Mouse (Mus musculus): ENCODE data around the gene Fbxo22. TPM values are rescaled to one million over a fixed set of nuclear protein-coding genes. Genes with fewer than 3 reads are reported as not detected.

The Fbxo22 gene
- polyA plus RNA-seq (2015; fragmentation: Nextera tagmentation; extraction: Ambion mirVana) = 58.7 and 66.0 TPM in 2 replicates

DNA sequence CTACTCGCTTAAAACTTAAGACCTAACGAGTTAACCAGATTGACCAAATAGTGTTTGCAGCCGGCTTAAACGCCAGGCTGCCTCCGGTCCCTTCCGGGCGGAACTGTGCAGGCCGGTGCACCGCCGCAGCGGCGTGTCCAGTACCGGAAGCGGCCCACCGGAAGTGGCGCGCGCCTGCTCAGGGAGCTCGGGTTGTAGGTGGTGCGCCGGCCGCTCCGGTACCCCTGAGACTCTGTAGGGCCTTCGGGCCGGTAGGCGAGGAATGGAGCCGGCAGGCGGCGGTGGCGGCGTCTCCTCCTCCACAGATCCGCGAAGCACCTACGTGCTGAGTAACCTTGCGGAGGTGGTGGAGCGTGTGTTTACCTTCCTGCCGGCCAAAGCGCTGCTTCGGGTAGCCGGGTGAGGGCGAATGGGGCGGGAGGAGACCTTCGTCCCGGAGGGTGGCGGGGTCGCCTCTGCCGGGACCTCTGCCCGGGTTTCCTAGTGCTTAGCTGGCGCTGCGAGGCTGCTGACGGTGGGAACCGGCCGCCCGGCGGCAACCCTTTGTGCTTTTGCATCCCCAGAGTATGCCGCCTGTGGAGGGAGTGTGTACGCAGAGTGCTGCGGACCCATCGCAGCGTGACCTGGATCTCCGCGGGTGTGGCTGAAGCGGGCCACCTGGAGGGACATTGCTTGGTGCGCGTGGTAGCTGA is at the start of gene Fbxo22:
TSS of gene Fbxo22 (plus strand) at position 136 of the 692 bp plus-strand sequence.
- peak within 1 kb of the TSS; percentile 85 for H3K27ac ChIP-seq
- peaks cover 24% of the 10 kb centered on the region for H3K4me1 ChIP-seq
- H3K9ac ChIP-seq = peak within 1 kb of the TSS; percentile 95
- no peaks in the 10 kb centered on the region for H3K9me3 ChIP-seq
- under 1% methylated on average over 65 of the region's 65 CpGs for WGBS
- no peaks in the 10 kb centered on the region for H3K27me3 ChIP-seq
- ATAC-seq (ENCODE audit: insufficient number of reproducible peaks, insufficient read depth, low FRiP score, low TSS enrichment, low read depth) = peak; percentile 96
- H3K4me2 ChIP-seq = peak within 1 kb of the TSS; percentile 83
- peaks cover 15% of the 10 kb centered on the region for H3K36me3 ChIP-seq
- peak within 1 kb of the TSS; percentile 88 for H3K4me3 ChIP-seq

GRCm38 (mm10) chr9:55170655-55171412 is 37.9 kb upstream of the Fbxo22 start:
- Histone ChIP-seq H3K9ac (no peak overlapping the region), H3K27me3 (no peaks in the 10 kb centered on the region), H3K4me2 (no peak overlapping the region), H3K4me1 (0 out of 2 replicates have a peak, but pooled peaks cover 3% of the 10 kb centered on the region), H3K4me3 (no peak overlapping the region), H3K9me3 (no peaks in the 10 kb centered on the region), H3K36me3 (peaks cover 13% of the 10 kb centered on the region), H3K27ac (no peak overlapping the region)
- WGBS = 87% methylated on average over 7 of the region's 7 CpGs
- ATAC-seq (ENCODE audit: insufficient number of reproducible peaks, insufficient read depth, low FRiP score, low TSS enrichment, low read depth) = no peak

DNA sequence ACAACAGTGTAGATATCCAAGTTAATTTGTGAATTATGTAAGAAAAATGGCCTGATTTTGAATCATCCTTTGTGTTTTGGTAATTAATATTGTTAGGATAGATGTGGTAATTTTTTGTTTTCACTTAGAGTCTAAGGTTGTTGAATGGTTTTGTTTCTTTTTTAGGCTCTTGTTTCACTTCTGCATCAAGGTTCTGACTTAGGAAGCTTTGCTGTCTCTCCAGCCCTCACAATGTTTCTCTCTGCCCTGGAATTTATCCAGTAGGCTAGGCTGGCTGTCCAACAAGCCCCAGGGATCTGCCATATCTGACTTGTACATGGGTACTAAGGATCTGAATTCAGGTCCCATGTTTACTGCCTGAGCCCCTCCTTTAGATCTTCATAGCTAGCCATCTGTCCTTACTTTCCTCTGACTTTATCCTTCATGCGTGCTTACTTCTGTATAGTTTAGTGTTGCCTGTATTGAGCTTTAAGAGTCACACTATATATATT is 36.5 kb upstream of the Fbxo22 start:
- no peak for ATAC-seq (ENCODE audit: insufficient number of reproducible peaks, insufficient read depth, low FRiP score, low TSS enrichment, low read depth)
- H3K36me3 ChIP-seq = peaks cover 13% of the 10 kb centered on the region
- no peaks in the 10 kb centered on the region for H3K9me3 ChIP-seq
- H3K4me1 ChIP-seq = 0 out of 2 replicates have a peak, but pooled peaks cover 3% of the 10 kb centered on the region
- H3K4me3 ChIP-seq = no peak overlapping the region
- no peak overlapping the region for H3K27ac ChIP-seq
- WGBS = 95% methylated on average over 1 of the region's 1 CpGs
- no peak overlapping the region for H3K9ac ChIP-seq
- H3K4me2 ChIP-seq = no peak overlapping the region
- no peaks in the 10 kb centered on the region for H3K27me3 ChIP-seq

DNA sequence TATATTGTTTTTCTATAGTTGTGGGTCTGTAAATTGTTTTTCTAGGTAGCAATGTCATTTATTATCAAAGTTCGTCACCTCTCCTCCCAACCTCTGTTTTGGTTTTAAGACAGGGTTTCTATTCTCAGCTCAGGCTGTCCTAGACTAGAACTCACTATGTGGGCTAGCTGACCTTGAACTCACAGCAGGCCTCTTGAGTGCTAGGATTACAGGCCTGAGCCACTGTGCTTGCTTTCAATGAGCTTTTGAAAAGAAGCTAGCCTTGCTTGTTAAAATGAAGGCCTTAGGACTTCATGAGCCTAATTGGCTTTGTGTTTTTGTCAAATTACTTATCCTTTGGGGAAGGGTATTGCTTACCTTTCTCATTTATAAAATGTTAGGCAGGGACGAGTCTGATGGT is 34.5 kb upstream of the Fbxo22 start:
- Histone ChIP-seq H3K27me3 (no peaks in the 10 kb centered on the region), H3K4me2 (no peak overlapping the region), H3K4me1 (0 out of 2 replicates have a peak, but pooled peaks cover 3% of the 10 kb centered on the region), H3K4me3 (no peak overlapping the region), H3K9ac (no peak overlapping the region), H3K27ac (no peak overlapping the region), H3K9me3 (no peaks in the 10 kb centered on the region), H3K36me3 (peaks cover 13% of the 10 kb centered on the region)
- ATAC-seq (ENCODE audit: insufficient number of reproducible peaks, insufficient read depth, low FRiP score, low TSS enrichment, low read depth) = no peak
- 78% methylated on average over 2 of the region's 2 CpGs for WGBS

DNA sequence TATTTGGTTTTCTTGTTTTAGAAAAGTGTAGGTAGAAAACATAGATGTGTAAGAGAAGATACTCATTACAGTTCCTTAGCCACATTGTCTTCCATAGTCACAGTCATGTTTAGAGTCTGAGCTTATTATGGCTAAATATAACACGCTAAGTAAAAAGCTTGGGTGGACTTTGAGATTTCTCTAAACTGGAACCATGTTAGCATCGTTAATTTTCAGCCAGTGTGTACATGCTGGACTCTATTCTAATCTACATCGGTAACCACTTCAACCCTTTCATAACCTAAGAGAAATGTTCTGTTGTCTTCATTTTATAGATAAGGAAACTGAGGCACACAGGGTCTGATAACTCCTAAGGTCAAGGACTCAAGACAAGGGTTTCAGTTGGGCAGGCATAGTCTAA is 12.8 kb upstream of the Fbxo22 start:
- Histone ChIP-seq H3K4me3 (no peak overlapping the region), H3K9ac (no peak overlapping the region), H3K4me1 (no peaks in the 10 kb centered on the region), H3K4me2 (no peak overlapping the region), H3K27ac (no peak overlapping the region), H3K36me3 (peaks cover 31% of the 10 kb centered on the region), H3K9me3 (no peaks in the 10 kb centered on the region), H3K27me3 (no peaks in the 10 kb centered on the region)
- WGBS = 93% methylated on average over 3 of the region's 3 CpGs
- ATAC-seq (ENCODE audit: insufficient number of reproducible peaks, insufficient read depth, low FRiP score, low TSS enrichment, low read depth) = no peak

GRCm38 (mm10) chr9:55198260-55198659 is 10.5 kb upstream of the Fbxo22 start:
- Histone ChIP-seq H3K27ac (no peak overlapping the region), H3K36me3 (peaks cover 40% of the 10 kb centered on the region), H3K9ac (no peak overlapping the region), H3K27me3 (no peaks in the 10 kb centered on the region), H3K4me2 (no peak overlapping the region), H3K4me3 (no peak overlapping the region), H3K4me1 (no peaks in the 10 kb centered on the region), H3K9me3 (no peaks in the 10 kb centered on the region)
- WGBS = 95% methylated on average over 1 of the region's 1 CpGs
- no peak for ATAC-seq (ENCODE audit: insufficient number of reproducible peaks, insufficient read depth, low FRiP score, low TSS enrichment, low read depth)

DNA sequence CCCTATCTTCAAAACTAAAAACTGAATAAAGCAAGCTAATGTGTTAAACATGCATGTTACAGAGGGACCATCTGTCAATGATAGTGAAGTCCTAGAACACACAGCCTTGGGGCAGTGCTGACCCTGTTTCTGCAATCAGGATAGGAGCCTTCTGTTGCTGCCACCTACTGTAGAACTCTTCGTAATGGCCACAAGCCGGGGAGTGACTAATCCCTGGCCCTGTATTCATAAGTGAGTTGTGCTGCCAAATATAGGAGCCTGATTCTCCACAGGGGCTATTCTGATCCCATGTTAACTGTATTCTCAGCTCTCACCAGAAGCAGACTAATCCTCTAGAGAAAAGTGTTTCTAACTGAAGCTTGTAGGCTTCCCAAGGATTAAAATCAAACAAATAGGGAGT is 9.4 kb upstream of the Fbxo22 start:
- Histone ChIP-seq H3K9ac (no peak overlapping the region), H3K4me1 (no peaks in the 10 kb centered on the region), H3K9me3 (no peaks in the 10 kb centered on the region), H3K27me3 (no peaks in the 10 kb centered on the region), H3K4me3 (no peak overlapping the region), H3K36me3 (peaks cover 41% of the 10 kb centered on the region), H3K27ac (no peak overlapping the region), H3K4me2 (no peak overlapping the region)
- ATAC-seq (ENCODE audit: insufficient number of reproducible peaks, insufficient read depth, low FRiP score, low TSS enrichment, low read depth) = no peak
- WGBS = 83% methylated on average over 2 of the region's 2 CpGs

DNA sequence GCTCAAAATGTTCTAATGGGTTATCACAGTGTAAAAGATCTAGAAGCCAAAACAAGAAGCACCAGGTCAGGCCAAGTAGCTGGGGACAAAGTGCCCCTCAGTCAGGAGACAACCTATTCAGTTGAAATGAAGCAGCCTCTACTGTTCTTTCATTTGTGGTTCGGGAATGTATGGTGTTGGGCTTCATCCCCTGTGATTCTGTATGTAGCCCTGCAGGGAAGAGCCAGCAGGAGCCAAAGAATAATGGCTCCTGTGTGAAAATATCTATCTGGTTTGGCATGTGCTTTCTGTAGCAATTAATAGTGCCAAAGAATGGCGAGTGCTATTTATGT is 301 bp upstream of the Fbxo22 start:
- 3% methylated on average over 2 of the region's 2 CpGs for WGBS
- Histone ChIP-seq H3K4me1 (peaks cover 24% of the 10 kb centered on the region), H3K9me3 (no peaks in the 10 kb centered on the region), H3K4me2 (peak overlapping the region; percentile 83), H3K36me3 (peaks cover 11% of the 10 kb centered on the region), H3K4me3 (peak overlapping the region; percentile 88), H3K27me3 (no peaks in the 10 kb centered on the region), H3K9ac (peak overlapping the region; percentile 95), H3K27ac (peak overlapping the region; percentile 85)
- 0 out of 2 replicates have a peak, but pooled peaks have one; percentile 21 for ATAC-seq (ENCODE audit: insufficient number of reproducible peaks, insufficient read depth, low FRiP score, low TSS enrichment, low read depth)

GRCm38 (mm10) chr9:55211611-55212010 is 2.9 kb downstream of the Fbxo22 start:
- WGBS = 83% methylated on average over 4 of the region's 4 CpGs

DNA sequence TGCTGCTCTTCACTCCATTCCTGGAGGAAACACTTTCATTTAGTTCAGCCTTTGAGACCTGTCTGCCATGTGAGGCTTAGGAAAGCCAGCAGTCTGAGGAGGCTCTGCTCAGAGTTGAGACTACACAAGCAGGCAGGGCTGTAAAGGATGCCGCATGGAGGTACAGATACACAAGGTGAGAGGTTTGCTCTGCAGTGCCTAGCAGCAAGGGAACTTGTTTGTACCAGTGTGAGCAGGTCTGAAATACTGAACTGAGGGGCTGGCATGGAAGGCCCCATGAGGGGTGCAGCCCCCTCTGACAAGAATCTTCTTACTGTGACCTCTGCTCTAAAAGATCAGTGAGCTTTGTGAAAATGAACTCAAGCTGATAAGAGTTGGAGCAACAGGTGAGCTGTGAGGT is 4.7 kb downstream of the Fbxo22 start:
- Histone ChIP-seq H3K9me3 (no peaks in the 10 kb centered on the region), H3K9ac (no peak overlapping the region), H3K4me1 (peaks cover 18% of the 10 kb centered on the region), H3K4me3 (no peak overlapping the region), H3K36me3 (peaks cover 52% of the 10 kb centered on the region), H3K27ac (no peak overlapping the region), H3K4me2 (no peak overlapping the region), H3K27me3 (no peaks in the 10 kb centered on the region)
- 90% methylated on average over 1 of the region's 1 CpGs for WGBS
- no peak for ATAC-seq (ENCODE audit: insufficient number of reproducible peaks, insufficient read depth, low FRiP score, low TSS enrichment, low read depth)

More at GRCm38 (mm10) chr9:55211611-55212010, 2.9 kb downstream of the Fbxo22 start:
- H3K27ac ChIP-seq = no peak overlapping the region
- no peak overlapping the region for H3K4me3 ChIP-seq
- no peaks in the 10 kb centered on the region for H3K27me3 ChIP-seq
- no peaks in the 10 kb centered on the region for H3K9me3 ChIP-seq
- no peak for ATAC-seq (ENCODE audit: insufficient number of reproducible peaks, insufficient read depth, low FRiP score, low TSS enrichment, low read depth)
- H3K4me1 ChIP-seq = peaks cover 24% of the 10 kb centered on the region
- peaks cover 34% of the 10 kb centered on the region for H3K36me3 ChIP-seq
- H3K9ac ChIP-seq = 0 out of 2 replicates have a peak overlapping the region, but pooled peaks have one; percentile 32
- H3K4me2 ChIP-seq = no peak overlapping the region; the same call in 1 of the 2 replicates

DNA sequence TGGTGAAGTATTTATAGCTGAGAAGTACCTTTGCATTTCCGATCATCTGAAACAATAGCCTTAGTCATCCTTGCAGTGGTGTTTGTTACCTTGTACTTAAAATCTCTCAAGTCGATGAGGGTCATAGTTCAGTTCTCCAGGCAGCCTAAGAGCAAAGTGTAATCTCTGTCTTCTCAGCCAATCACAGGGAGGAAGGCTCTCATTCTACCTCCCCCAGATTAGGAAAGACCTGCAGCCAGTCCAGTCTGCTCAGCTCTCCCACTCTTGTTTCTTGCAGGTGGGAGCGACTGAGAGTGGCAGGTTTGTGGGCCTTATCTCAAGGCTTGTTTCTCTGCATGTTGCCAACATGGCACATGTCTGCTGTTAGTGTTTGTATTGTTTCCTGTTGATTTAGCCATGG is 6.3 kb downstream of the Fbxo22 start:
- H3K9ac ChIP-seq = no peak overlapping the region
- ATAC-seq (ENCODE audit: insufficient number of reproducible peaks, insufficient read depth, low FRiP score, low TSS enrichment, low read depth) = no peak
- H3K27me3 ChIP-seq = no peaks in the 10 kb centered on the region
- H3K4me3 ChIP-seq = no peak overlapping the region
- peaks cover 11% of the 10 kb centered on the region for H3K4me1 ChIP-seq
- H3K27ac ChIP-seq = no peak overlapping the region
- WGBS = 86% methylated on average over 3 of the region's 3 CpGs
- peaks cover 67% of the 10 kb centered on the region for H3K36me3 ChIP-seq
- H3K9me3 ChIP-seq = no peaks in the 10 kb centered on the region
- H3K4me2 ChIP-seq = no peak overlapping the region

GRCm38 (mm10) chr9:55215648-55216047 is 6.9 kb downstream of the Fbxo22 start:
- peaks cover 73% of the 10 kb centered on the region for H3K36me3 ChIP-seq
- H3K27me3 ChIP-seq = no peaks in the 10 kb centered on the region
- H3K9ac ChIP-seq = no peak overlapping the region
- 83% methylated on average over 3 of the region's 3 CpGs for WGBS
- no peak for ATAC-seq (ENCODE audit: insufficient number of reproducible peaks, insufficient read depth, low FRiP score, low TSS enrichment, low read depth)
- no peak overlapping the region for H3K4me2 ChIP-seq
- peaks cover 6% of the 10 kb centered on the region; the same call in 1 of the 2 replicates for H3K4me1 ChIP-seq
- H3K9me3 ChIP-seq = no peaks in the 10 kb centered on the region
- H3K27ac ChIP-seq = no peak overlapping the region
- no peak overlapping the region for H3K4me3 ChIP-seq
